Mouse (Mus musculus) cerebellum, adult 2 months (tissue): ENCODE data around the gene Gfy. TPM values are rescaled to one million over a fixed set of nuclear protein-coding genes. Genes with fewer than 3 reads are reported as not detected.
A peak's percentile ranks its signal among the peaks of the same experiment; 100 is the strongest.

Experiments used
- DNase-seq, 2 experiments: peaks; one replicate each; pipeline ENCODE4 v3.0.0; 2021
- H3K27ac ChIP-seq: fragments of 200-500 bp; 2 replicates; pipeline ENCODE4 v1.5.1; 2012; ENCODE audit warnings: low read length, control low read depth, inconsistent platforms; ENCODE audit not compliant: insufficient read depth
- H3K27me3 ChIP-seq: fragments of 200-500 bp; 2 replicates; pipeline ENCODE4 v1.6.1; 2012; ENCODE audit warnings: inconsistent platforms, mild to moderate bottlenecking, low read length, moderate library complexity; ENCODE audit not compliant: control insufficient read depth, insufficient read depth
- H3K4me1 ChIP-seq: fragments of 200-500 bp; 2 replicates; pipeline ENCODE4 v1.6.1; 2011; ENCODE audit warnings: low read length; ENCODE audit not compliant: control insufficient read depth, insufficient read depth
- H3K4me3 ChIP-seq: fragments of 200-500 bp; replicated peaks from 2 replicates; pipeline ENCODE3; 2011; ENCODE audit warnings: mild to moderate bottlenecking, low read depth, low read length, control low read depth; ENCODE audit not compliant: insufficient read depth
- CTCF ChIP-seq: fragments of 200-500 bp; IDR thresholded peaks from 2 replicates; pipeline ENCODE4 v1.5.1; 2011; ENCODE audit warnings: low read depth, mild to moderate bottlenecking, control low read depth, low read length, moderate library complexity, borderline replicate concordance; ENCODE audit not compliant: insufficient read depth
- POLR2A ChIP-seq: fragments of 200-500 bp; IDR thresholded peaks from 2 replicates; pipeline ENCODE4 v1.6.1; 2011; ENCODE audit warnings: low read length, control low read depth, borderline replicate concordance; ENCODE audit not compliant: insufficient read depth
- WGBS: fragments of 180-500 bp; shearing (Covaris S2); methylation state at CpG from one replicate; pipeline ENCODE4 v1.1.7; 2018; 5-methylcytosine and 5-hydroxymethylcytosine counted together
- polyA plus RNA-seq: library from polyadenylated mRNA; depleted of rRNA; stranded (reverse); fragments of >200 nt; gene quantifications from 2 replicates; pipeline ENCODE4 v1.2.3, GENCODE M21; 2012

Gfy gene
- polyA plus RNA-seq, 1 experiment: 0.54 TPM

DNA sequence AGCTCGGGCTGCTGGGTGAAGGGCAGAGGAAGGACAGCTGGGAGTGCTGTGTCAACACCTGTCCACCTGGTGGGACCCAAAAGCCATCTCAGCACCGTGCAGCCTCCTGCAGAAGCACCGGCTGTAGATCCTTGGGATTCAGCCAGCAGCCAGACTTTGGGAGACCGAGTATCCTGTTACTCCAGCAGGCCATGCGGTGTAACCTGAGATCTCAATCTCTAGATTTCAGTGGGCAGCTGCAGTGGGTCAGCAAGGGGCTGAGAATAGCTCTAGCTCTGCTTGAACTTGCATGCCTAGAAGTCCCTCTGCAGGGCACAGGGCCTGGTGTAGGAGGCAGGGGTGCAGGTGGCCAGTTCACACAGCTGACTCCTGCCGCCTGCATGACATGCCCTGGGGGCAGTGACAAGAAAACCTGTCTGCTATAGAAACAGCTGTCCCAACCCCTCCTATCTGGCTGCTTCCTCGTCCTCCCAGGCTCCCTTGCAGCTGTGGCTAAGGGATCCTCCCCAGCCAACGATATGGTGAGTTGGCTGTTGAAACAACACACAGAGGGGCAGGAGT is 12.5 kb upstream of the Gfy start:
- peak overlapping the region; percentile 42 for H3K27ac ChIP-seq
- TF ChIP-seq CTCF (no peak), POLR2A (no peak)
- DNase-seq: peak; percentile 83 to 88
- H3K4me3 ChIP-seq: no peak overlapping the region
- no peaks in the 10 kb centered on the region for H3K27me3 ChIP-seq
- 14% methylated on average over 8 of the region's 8 CpGs for WGBS
- H3K4me1 ChIP-seq: peaks cover 77% of the 10 kb centered on the region

DNA sequence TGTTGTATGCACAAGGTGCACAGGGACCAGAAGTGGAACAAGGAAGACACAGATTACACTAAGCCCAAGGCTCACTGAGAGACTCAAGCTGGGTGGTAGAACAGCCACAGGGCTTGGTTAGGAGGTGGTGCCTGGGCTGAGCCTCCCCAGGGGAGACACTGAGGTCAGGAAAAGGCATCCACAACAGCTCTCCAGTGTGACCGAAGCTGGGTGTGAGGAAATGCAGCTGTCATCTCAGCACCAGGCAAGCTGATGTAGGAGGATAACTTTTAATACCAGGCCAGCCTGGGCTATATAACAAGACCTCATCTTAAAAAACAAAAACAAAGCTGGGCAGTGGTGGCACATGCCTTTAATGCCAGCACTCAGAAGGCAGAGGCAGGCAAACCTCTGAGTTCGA is 11.8 kb upstream of the Gfy start:
- peaks cover 73% of the 10 kb centered on the region for H3K4me1 ChIP-seq
- 69% methylated on average over 2 of the region's 2 CpGs for WGBS
- no peak for DNase-seq
- peak overlapping the region; percentile 42 for H3K27ac ChIP-seq
- H3K4me3 ChIP-seq: no peak overlapping the region
- TF ChIP-seq POLR2A (no peak), CTCF (no peak)
- H3K27me3 ChIP-seq: no peaks in the 10 kb centered on the region

DNA sequence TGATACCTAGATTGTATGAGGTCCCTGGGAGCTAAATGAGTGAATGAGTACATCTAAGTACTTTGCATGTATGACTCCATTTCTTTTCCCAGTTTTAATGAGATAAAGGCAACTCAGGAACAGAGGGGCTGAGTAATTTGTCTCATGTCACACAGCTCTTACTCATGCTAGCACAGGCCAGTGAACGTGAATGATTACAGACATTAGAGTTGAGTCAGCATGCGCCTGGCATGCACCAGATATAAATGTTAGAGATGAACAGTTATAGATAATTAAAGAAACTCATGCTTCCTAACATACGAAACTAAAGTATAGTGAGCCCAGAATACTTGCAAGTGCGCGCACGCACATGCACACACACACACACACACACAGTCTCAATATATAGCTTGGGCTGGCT is 10.8 kb upstream of the Gfy start:
- H3K27ac ChIP-seq: 0 out of 2 replicates have a peak overlapping the region, but pooled peaks have one; percentile 34
- H3K4me1 ChIP-seq: peaks cover 63% of the 10 kb centered on the region
- no peak overlapping the region for H3K4me3 ChIP-seq
- TF ChIP-seq POLR2A (no peak), CTCF (no peak)
- 86% methylated on average over 6 of the region's 6 CpGs for WGBS
- DNase-seq: no peak
- H3K27me3 ChIP-seq: no peaks in the 10 kb centered on the region

DNA sequence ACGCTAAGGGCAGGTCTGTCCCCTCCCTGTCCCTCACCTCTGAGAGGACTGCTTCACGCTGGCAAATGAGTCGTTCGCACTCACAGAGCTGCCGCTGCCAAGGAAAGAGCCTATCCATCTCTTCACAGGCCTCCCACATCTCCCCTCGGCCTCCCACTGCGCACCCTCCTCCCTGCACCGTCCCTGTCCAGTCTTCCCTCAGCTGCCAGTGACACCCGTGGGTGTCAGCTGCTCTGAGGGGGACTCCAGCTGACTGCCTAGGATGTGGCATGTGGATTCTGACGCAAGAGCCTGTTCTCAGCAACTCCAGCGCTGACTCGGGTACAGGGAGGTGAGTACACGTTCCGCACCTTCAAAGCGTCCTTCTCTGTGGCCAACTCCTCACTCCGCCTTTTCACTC is 10.2 kb upstream of the Gfy start:
- TF ChIP-seq POLR2A (no peak), CTCF (no peak)
- peak in 1 of 2 experiments; percentile 52 for DNase-seq
- H3K27ac ChIP-seq: peak overlapping the region; percentile 34; the same call in 1 of the 2 replicates
- peaks cover 58% of the 10 kb centered on the region for H3K4me1 ChIP-seq
- 33% methylated on average over 16 of the region's 16 CpGs for WGBS
- no peak overlapping the region for H3K4me3 ChIP-seq
- H3K27me3 ChIP-seq: no peaks in the 10 kb centered on the region

DNA sequence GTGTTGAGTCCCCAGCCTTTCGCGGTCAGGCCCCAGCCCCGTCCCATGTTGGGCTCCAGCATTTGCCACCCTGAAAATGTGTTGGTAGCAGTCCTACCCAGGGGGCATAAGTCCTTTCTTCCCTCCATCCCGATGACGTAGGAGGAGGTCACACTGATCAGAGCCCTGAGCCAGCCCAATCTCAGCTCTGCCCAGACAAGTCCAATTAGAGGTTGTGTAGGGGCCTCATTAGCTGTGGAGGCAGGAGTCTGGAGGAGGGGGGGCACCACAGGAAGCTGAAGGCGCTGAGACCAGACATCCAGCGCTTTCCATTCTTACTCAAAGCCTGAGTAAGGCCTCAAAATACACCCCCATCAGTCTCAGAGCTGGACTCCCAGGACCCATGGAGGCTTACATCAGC is 6.6 kb upstream of the Gfy start:
- no peak overlapping the region for H3K4me3 ChIP-seq
- H3K4me1 ChIP-seq: peaks cover 31% of the 10 kb centered on the region
- TF ChIP-seq CTCF (no peak), POLR2A (no peak)
- WGBS: 81% methylated on average over 7 of the region's 7 CpGs
- peak in 1 of 2 experiments; percentile 11 for DNase-seq
- H3K27ac ChIP-seq: no peak overlapping the region
- H3K27me3 ChIP-seq: no peaks in the 10 kb centered on the region

DNA sequence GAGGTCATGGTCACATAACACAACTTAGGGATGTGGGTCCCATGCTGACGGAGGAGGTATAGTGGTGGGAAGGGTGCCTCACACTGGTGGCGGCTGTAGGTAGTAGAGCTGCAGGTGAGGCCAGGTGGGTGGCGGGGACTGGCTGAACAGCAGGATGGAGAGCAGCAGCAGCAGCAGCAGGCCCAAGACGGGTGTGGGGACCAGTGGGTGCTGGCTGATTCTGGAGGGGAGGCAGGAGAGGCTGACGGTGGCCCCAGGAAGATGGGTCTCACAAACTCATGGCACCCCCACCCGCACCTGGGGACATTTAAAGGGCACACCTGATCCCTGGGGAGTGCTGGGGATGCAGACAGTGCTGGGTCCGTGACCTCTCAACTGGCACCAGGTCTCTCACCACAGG is 4.3 kb upstream of the Gfy start:
- WGBS: 78% methylated on average over 7 of the region's 7 CpGs
- TF ChIP-seq CTCF (no peak), POLR2A (no peak)
- Histone ChIP-seq H3K4me1 (peaks cover 12% of the 10 kb centered on the region), H3K4me3 (no peak overlapping the region), H3K27me3 (no peaks in the 10 kb centered on the region), H3K27ac (no peak overlapping the region)
- no peak for DNase-seq

DNA sequence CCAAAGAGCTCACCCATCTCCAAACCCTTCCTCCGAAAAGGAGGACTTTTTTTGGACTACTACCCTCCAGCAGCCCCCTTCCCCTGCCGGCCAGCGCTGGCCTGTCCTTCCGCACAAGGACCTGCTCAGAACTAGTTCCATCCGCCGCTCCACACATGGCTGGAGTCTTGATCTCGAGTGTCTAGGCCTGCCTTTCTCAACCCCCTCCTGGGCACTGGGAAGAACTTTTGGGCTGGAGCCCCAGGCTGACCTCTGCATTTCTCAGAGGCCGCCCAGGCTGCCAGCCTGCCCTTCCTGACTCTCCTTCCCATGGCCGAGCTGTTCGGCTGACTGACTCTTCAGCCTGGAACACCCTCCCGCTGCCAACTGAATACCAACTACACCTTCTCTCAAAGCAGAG is 3.2 kb upstream of the Gfy start:
- peak overlapping the region; percentile 21; the same call in 1 of the 2 replicates for H3K27ac ChIP-seq

DNA sequence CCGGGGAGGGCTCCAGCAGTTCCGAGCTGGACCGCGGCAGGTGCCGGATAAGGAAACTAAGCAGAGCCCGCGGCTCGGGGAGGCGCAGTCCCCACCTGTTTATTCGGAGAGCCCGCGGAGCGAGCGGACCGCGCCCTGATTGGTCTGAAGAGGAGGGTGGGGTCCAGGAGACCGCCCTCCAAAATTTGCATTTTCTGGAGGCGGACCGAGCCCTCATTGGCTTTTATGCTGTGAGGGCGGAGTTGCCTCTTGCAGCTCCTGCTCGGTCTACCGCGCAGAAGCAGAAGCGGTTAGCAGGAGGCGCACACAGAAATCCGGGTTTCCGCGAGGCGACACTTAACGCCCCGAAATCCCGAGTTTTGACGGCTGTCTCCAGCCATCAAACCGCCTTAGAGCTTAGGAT is 2.8 kb upstream of the Gfy start:
- Histone ChIP-seq H3K27ac (peak overlapping the region; percentile 21; the same call in 1 of the 2 replicates), H3K4me3 (peak overlapping the region; percentile 50), H3K27me3 (no peaks in the 10 kb centered on the region), H3K4me1 (0 out of 2 replicates have a peak, but pooled peaks cover 6% of the 10 kb centered on the region)
- TF ChIP-seq POLR2A: peak; percentile 73; the same call in 1 of the 2 replicates
- no peak for TF ChIP-seq CTCF
- peak; percentile 88 to 93 for DNase-seq
- WGBS: under 1% methylated on average over 34 of the region's 34 CpGs

More for the DNA sequence above, 3.2 kb upstream of the Gfy start:
- peak in 1 of 2 experiments; percentile 44 for DNase-seq
- 8% methylated on average over 11 of the region's 11 CpGs for WGBS
- no peak for TF ChIP-seq POLR2A
- TF ChIP-seq CTCF: no peak
- Histone ChIP-seq H3K27me3 (no peaks in the 10 kb centered on the region), H3K4me1 (0 out of 2 replicates have a peak, but pooled peaks cover 6% of the 10 kb centered on the region), H3K4me3 (peak overlapping the region; percentile 50)
